Mouse (Mus musculus) hindbrain, embryonic 16.5 days (tissue): ENCODE measurements around the gene Calhm4. TPM values are rescaled to one million over a fixed set of nuclear protein-coding genes. Genes with fewer than 3 reads are reported as not detected.
"Not testable (repeated sequence)": the region's sequence is repeated elsewhere in the genome, so short reads cannot be mapped to it uniquely, and the experiment has no call there.

ENCODE experiments used
- ATAC-seq: fragments of 200-750 bp; cut with Nextera tagmentation; 2 replicates; pipeline ENCODE4 v1.8.0; 2017; ENCODE audit warnings: moderate TSS enrichment, moderate library complexity
- H3K27ac ChIP-seq: fragments of 300-500 bp; sonication (generic); 2 replicates; pipeline ENCODE4 v1.5.1; 2014; ENCODE audit warnings: low read depth, mild to moderate bottlenecking, control low read depth, low read length, moderate library complexity
- H3K27me3 ChIP-seq: fragments of 300-500 bp; sonication (generic); replicated peaks from 2 replicates; pipeline ENCODE4 v1.6.1; 2014; ENCODE audit warnings: low read length; ENCODE audit not compliant: control insufficient read depth, insufficient read depth
- H3K36me3 ChIP-seq: fragments of 300-500 bp; sonication (generic); 2 replicates; pipeline ENCODE4 v1.6.1; 2014; ENCODE audit warnings: mild to moderate bottlenecking, low read length, moderate library complexity, mixed read lengths; ENCODE audit not compliant: control insufficient read depth, insufficient read depth
- H3K4me1 ChIP-seq: fragments of 300-500 bp; sonication (generic); 2 replicates; pipeline ENCODE4 v1.6.1; 2014; ENCODE audit warnings: low read depth, low read length; ENCODE audit not compliant: control insufficient read depth, insufficient read depth
- H3K4me2 ChIP-seq: fragments of 300-500 bp; sonication (generic); 2 replicates; pipeline ENCODE4 v1.6.1; 2014; ENCODE audit warnings: mild to moderate bottlenecking, low read length, control low read depth, moderate library complexity
- H3K4me3 ChIP-seq: fragments of 300-500 bp; sonication (generic); 2 replicates; pipeline ENCODE4 v1.5.1; 2014; ENCODE audit warnings: mild to moderate bottlenecking, low read length, control low read depth, moderate library complexity
- H3K9ac ChIP-seq: fragments of 300-500 bp; sonication (generic); 2 replicates; pipeline ENCODE4 v1.6.1; 2014; ENCODE audit warnings: low read depth, mild to moderate bottlenecking, control low read depth, low read length, moderate library complexity
- H3K9me3 ChIP-seq: fragments of 300-500 bp; sonication (generic); 2 replicates; pipeline ENCODE4 v1.6.1; 2014; ENCODE audit warnings: mild to moderate bottlenecking, low read length, moderate library complexity; ENCODE audit not compliant: control insufficient read depth
- WGBS: fragments of 180-500 bp; shearing (Covaris S2); extraction: QIAGEN DNeasy Blood & Tissue Kit; methylation state at CpG from one replicate; pipeline ENCODE4 v1.1.7; 2014; 5-methylcytosine and 5-hydroxymethylcytosine counted together
- polyA plus RNA-seq: library from polyadenylated mRNA; unstranded; fragments of >200 nt; fragmentation: Nextera tagmentation; extraction: Ambion mirVana; gene quantifications from 2 replicates; pipeline ENCODE4 v1.2.1, GENCODE M21; 2015

Calhm4 gene
- polyA plus RNA-seq, 1 experiment from 2014 or later = not detected

GRCm38 (mm10) chr10:34013241-34013640, 30.9 kb downstream of the Calhm4 start:
- H3K4me2 ChIP-seq = no peak overlapping the region
- no peak overlapping the region for H3K27ac ChIP-seq
- H3K27me3 ChIP-seq = no peaks in the 10 kb centered on the region
- no peak for ATAC-seq
- peaks cover 6% of the 10 kb centered on the region for H3K4me1 ChIP-seq
- no peak overlapping the region for H3K9ac ChIP-seq
- no peak overlapping the region for H3K4me3 ChIP-seq
- H3K9me3 ChIP-seq = no peaks in the 10 kb centered on the region
- H3K36me3 ChIP-seq = no peaks in the 10 kb centered on the region; the same call in 1 of the 2 replicates
- WGBS = 84% methylated on average over 2 of the region's 2 CpGs

- Histone ChIP-seq H3K9ac (no peak overlapping the region), H3K27me3 (no peaks in the 10 kb centered on the region), H3K4me3 (no peak overlapping the region), H3K4me2 (no peak overlapping the region), H3K9me3 (no peaks in the 10 kb centered on the region), H3K27ac (no peak overlapping the region), H3K36me3 (no peaks in the 10 kb centered on the region; the same call in none of the 2 replicates), H3K4me1 (no peaks in the 10 kb centered on the region)
- WGBS = 95% methylated on average over 4 of the region's 4 CpGs
- no peak for ATAC-seq
Measured at GRCm38 (mm10) chr10:34012581-34012980, 31.5 kb downstream of the Calhm4 start.

- Histone ChIP-seq H3K9ac (no peak overlapping the region), H3K4me2 (no peak overlapping the region), H3K36me3 (peaks cover 40% of the 10 kb centered on the region), H3K4me3 (no peak overlapping the region), H3K27ac (no peak overlapping the region), H3K9me3 (no peaks in the 10 kb centered on the region), H3K4me1 (no peaks in the 10 kb centered on the region), H3K27me3 (no peaks in the 10 kb centered on the region)
- ATAC-seq = no peak
Measured at GRCm38 (mm10) chr10:33998397-33998796, 45.7 kb downstream of the Calhm4 start.

- WGBS = 92% methylated on average over 6 of the region's 8 CpGs
Measured at GRCm38 (mm10) chr10:33996686-33997085, 47.4 kb downstream of the Calhm4 start.

More at GRCm38 (mm10) chr10:33996686-33997085, 47.4 kb downstream of the Calhm4 start:
- H3K36me3 ChIP-seq = peaks cover 44% of the 10 kb centered on the region
- H3K27me3 ChIP-seq, ATAC-seq, H3K9me3 ChIP-seq, H3K9ac ChIP-seq, H3K4me3 ChIP-seq, H3K4me1 ChIP-seq, H3K4me2 ChIP-seq, H3K27ac ChIP-seq: not testable (repeated sequence)

Other genes with a start within 250 kb of the Calhm4 start
- not detected in 2 replicates for gene Sult3a1, start 186.6 kb downstream of the Calhm4 start, polyA plus RNA-seq
- gene Rsph4a, start 139.2 kb downstream of the Calhm4 start, polyA plus RNA-seq = 1.3 and 1.9 TPM in 2 replicates
- gene Zup1, start 93.0 kb downstream of the Calhm4 start, polyA plus RNA-seq = 17.0 and 18.6 TPM in 2 replicates
- gene Rwdd1, start 24.7 kb downstream of the Calhm4 start, polyA plus RNA-seq = 110 TPM in 2 replicates
- not detected in 2 replicates for gene Trappc3l, start 6.7 kb downstream of the Calhm4 start, polyA plus RNA-seq
- gene Calhm5, start 52.2 kb upstream of the Calhm4 start, polyA plus RNA-seq = 1.0 and 1.1 TPM in 2 replicates
- gene Calhm6, start 83.7 kb upstream of the Calhm4 start, polyA plus RNA-seq = 0.76 and 0.79 TPM in 2 replicates
- gene Dse, start 163.4 kb upstream of the Calhm4 start, polyA plus RNA-seq = 6.1 and 9.1 TPM in 2 replicates
- 125 and 134 TPM in 2 replicates for gene Tspyl1, start 237.9 kb upstream of the Calhm4 start, polyA plus RNA-seq